In genomic region chr1:60564691-60565090, GRCm38 (mm10) we compare ENCODE assay signal across 8 mouse cellular contexts. TPM values are rescaled to one million over a fixed set of nuclear protein-coding genes. Genes with fewer than 3 reads are reported as not detected.
DNase-seq lines count a peak whose midpoint lies in the region; ATAC-seq lines count a peak whose summit lies in the region.

No protein-coding gene starts in this region.

- no peak for DNase-seq in heart, adult 8-10 months (ENCODE audit: low spot score)
- DNase-seq in embryonic facial prominence, embryonic 10.5 days (ENCODE audit: low spot score): no peak
- DNase-seq in B cell, adult 2 months: no peak
- no peak for DNase-seq in layer of hippocampus, adult 18-20 months (ENCODE audit: low spot score in 2 of 2)
- DNase-seq in left cerebral cortex, postnatal 4 days: no peak

- 0 out of 2 replicates have a peak, but pooled peaks cover 3% of the 10 kb centered on the region for H3K9me3 ChIP-seq in heart, embryonic 15.5 days (replicated peaks)
- H3K9me3 ChIP-seq in embryonic facial prominence, embryonic 10.5 days: 0 out of 2 replicates have a peak, but pooled peaks cover 3% of the 10 kb centered on the region
- no peaks in the 10 kb centered on the region; the same call in 1 of the 2 replicates for H3K9me3 ChIP-seq in hindbrain, embryonic 16.5 days (ENCODE audit: control insufficient read depth, low read length)
- H3K9me3 ChIP-seq in midbrain, embryonic 15.5 days: 0 out of 2 replicates have a peak, but pooled peaks cover 3% of the 10 kb centered on the region

- ATAC-seq in heart, embryonic 15.5 days (replicated peaks; ENCODE audit: insufficient number of reproducible peaks, insufficient read depth, low FRiP score, low read depth): no peak
- no peak for ATAC-seq in hindbrain, embryonic 16.5 days
- no peak for ATAC-seq in midbrain, embryonic 15.5 days (replicated peaks)

- H3K27ac ChIP-seq in heart, embryonic 15.5 days: no peak overlapping the region; the same call in 1 of the 2 replicates
- H3K27ac ChIP-seq in embryonic facial prominence, embryonic 10.5 days (replicated peaks): no peak overlapping the region
- H3K27ac ChIP-seq in hindbrain, embryonic 16.5 days (ENCODE audit: low read depth, low read length): no peak overlapping the region
- H3K27ac ChIP-seq in midbrain, embryonic 15.5 days: no peak overlapping the region

- H3K4me1 ChIP-seq in heart, embryonic 15.5 days (replicated peaks): peaks cover 12% of the 10 kb centered on the region
- H3K4me1 ChIP-seq in embryonic facial prominence, embryonic 10.5 days: peaks cover 16% of the 10 kb centered on the region
- H3K4me1 ChIP-seq in hindbrain, embryonic 16.5 days (ENCODE audit: control insufficient read depth, insufficient read depth, low read depth, low read length): peaks cover 12% of the 10 kb centered on the region
- H3K4me1 ChIP-seq in midbrain, embryonic 15.5 days: peaks cover 11% of the 10 kb centered on the region

- H3K4me2 ChIP-seq in heart, embryonic 15.5 days: peak overlapping the region; percentile 75
- H3K4me2 ChIP-seq in hindbrain, embryonic 16.5 days (ENCODE audit: low read length): peak overlapping the region; percentile 57
- H3K4me2 ChIP-seq in midbrain, embryonic 15.5 days: peak overlapping the region; percentile 75

- intact Hi-C loops in left cerebral cortex, postnatal 4 days (cut with DNase I): loop anchor here (5.0 kb wide), 1 partner anchor 298 kb away; no protein-coding TSS in a partner anchor

- no peaks in the 10 kb centered on the region for H3K27me3 ChIP-seq in heart, embryonic 15.5 days
- H3K27me3 ChIP-seq in embryonic facial prominence, embryonic 10.5 days (replicated peaks; ENCODE audit: low read depth, poor library complexity, severe bottlenecking): no peaks in the 10 kb centered on the region
- no peaks in the 10 kb centered on the region for H3K27me3 ChIP-seq in hindbrain, embryonic 16.5 days (replicated peaks; ENCODE audit: control insufficient read depth, insufficient read depth, low read length)
- H3K27me3 ChIP-seq in midbrain, embryonic 15.5 days (replicated peaks): no peaks in the 10 kb centered on the region

- H3K36me3 ChIP-seq in heart, embryonic 15.5 days: peaks cover 14% of the 10 kb centered on the region
- peaks cover 24% of the 10 kb centered on the region for H3K36me3 ChIP-seq in embryonic facial prominence, embryonic 10.5 days (replicated peaks)
- H3K36me3 ChIP-seq in hindbrain, embryonic 16.5 days (ENCODE audit: control insufficient read depth, insufficient read depth, low read length): peaks cover 4% of the 10 kb centered on the region
- H3K36me3 ChIP-seq in midbrain, embryonic 15.5 days (replicated peaks): no peaks in the 10 kb centered on the region

- WGBS in heart, embryonic 15.5 days: 70% methylated on average over 5 of the region's 5 CpGs
- WGBS in embryonic facial prominence, embryonic 10.5 days: 92% methylated on average over 5 of the region's 5 CpGs
- 68% methylated on average over 5 of the region's 5 CpGs for WGBS in hindbrain, embryonic 16.5 days
- 80% methylated on average over 5 of the region's 5 CpGs for WGBS in midbrain, embryonic 15.5 days

- no peak overlapping the region for H3K9ac ChIP-seq in heart, embryonic 15.5 days
- H3K9ac ChIP-seq in hindbrain, embryonic 16.5 days (ENCODE audit: low read depth, low read length): no peak overlapping the region; the same call in 1 of the 2 replicates
- H3K9ac ChIP-seq in midbrain, embryonic 15.5 days: no peak overlapping the region

- peak overlapping the region; percentile 95 for H3K4me3 ChIP-seq in heart, embryonic 15.5 days
- H3K4me3 ChIP-seq in embryonic facial prominence, embryonic 10.5 days: peak overlapping the region; percentile 88
- H3K4me3 ChIP-seq in hindbrain, embryonic 16.5 days (ENCODE audit: low read length): peak overlapping the region; percentile 100
- peak overlapping the region; percentile 68 for H3K4me3 ChIP-seq in midbrain, embryonic 15.5 days

RNA-seq across cellular contexts. Expression of gene Raph1, which starts 2.2 kb away (rescaled TPM):
- 51.7 and 55.1 TPM in 2 replicates for polyA plus RNA-seq in heart, embryonic 15.5 days (2015; fragmentation: Nextera tagmentation; extraction: Ambion mirVana)
- total RNA-seq in heart, adult 8-10 months (2022): 100 to 1,000 TPM; 113 to 150 (median 128) TPM
- polyA plus RNA-seq in embryonic facial prominence, embryonic 10.5 days (2016; fragmentation: Nextera tagmentation; extraction: Ambion mirVana): 20.8 and 26.1 TPM in 2 replicates
- 22.0 and 22.4 TPM in 2 replicates for polyA plus RNA-seq in hindbrain, embryonic 16.5 days (2015; fragmentation: Nextera tagmentation; extraction: Ambion mirVana)
- polyA plus RNA-seq in midbrain, embryonic 15.5 days (2015; fragmentation: Nextera tagmentation; extraction: Ambion mirVana): 27.1 and 28.3 TPM in 2 replicates
- 10 to 100 TPM; 50.6 to 54.3 TPM for total RNA-seq in layer of hippocampus, adult 18-20 months (2021)
- 100 to 1,000 TPM; 103 to 112 TPM for total RNA-seq in left cerebral cortex, postnatal 4 days (2021)
